Mouse (Mus musculus) cortical plate, adult 2 months (tissue): ENCODE measurements at regions not wholly inside any gene's neighbourhood (a gene's known extent, or its start where the extent isn't known, plus 50 kb on each side); places are given as distances from the start of the nearest gene placed in this dataset.

Source experiments
- H3K27ac ChIP-seq: fragments of 200-500 bp; 2 replicates; pipeline ENCODE4 v1.5.1; 2012; ENCODE audit warnings: low read length, control low read depth, inconsistent platforms; ENCODE audit not compliant: insufficient read depth
- H3K4me1 ChIP-seq: fragments of 200-500 bp; 2 replicates; pipeline ENCODE4 v1.6.1; 2011; ENCODE audit warnings: low read length; ENCODE audit not compliant: control insufficient read depth, insufficient read depth
- H3K4me3 ChIP-seq: fragments of 200-500 bp; 2 replicates; pipeline ENCODE4 v1.5.1; 2011; ENCODE audit warnings: mild to moderate bottlenecking, low read length, control low read depth; ENCODE audit not compliant: insufficient read depth
- CTCF ChIP-seq: fragments of 200-500 bp; IDR thresholded peaks from 2 replicates; pipeline ENCODE4 v1.5.1; 2011; ENCODE audit warnings: mild to moderate bottlenecking, control low read depth, low read length; ENCODE audit not compliant: insufficient read depth; ENCODE audit errors: extremely low read depth
- POLR2A ChIP-seq: fragments of 200-500 bp; IDR thresholded peaks from 2 replicates; pipeline ENCODE4 v1.6.1; 2011; ENCODE audit warnings: mild to moderate bottlenecking, low read length, control low read depth; ENCODE audit not compliant: insufficient read depth; ENCODE audit errors: extremely low read depth

DNA sequence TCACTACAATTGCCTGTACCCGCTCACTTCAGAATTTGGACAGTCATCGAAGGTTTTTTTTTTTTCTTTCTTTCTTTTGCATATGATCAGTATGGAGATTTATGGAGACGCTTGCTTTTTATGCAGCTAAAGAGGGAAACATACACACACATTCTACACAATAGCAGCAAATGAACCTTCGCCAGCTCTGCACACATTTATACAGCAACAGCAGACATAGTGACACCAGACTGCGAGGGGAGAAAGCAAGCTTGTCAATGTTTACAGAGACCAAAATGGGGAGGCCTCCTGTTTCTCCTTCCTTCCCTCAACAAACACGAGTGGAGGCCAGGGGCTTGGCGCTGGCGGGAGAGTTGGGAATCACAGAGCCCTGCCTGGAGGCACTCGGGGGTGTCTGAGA is 202.8 kb upstream of the 3110018I06Rik start:
- TF ChIP-seq CTCF (no peak), POLR2A (no peak)
- Histone ChIP-seq H3K4me3 (no peak overlapping the region), H3K27ac (no peak overlapping the region), H3K4me1 (no peaks in the 10 kb centered on the region)

DNA sequence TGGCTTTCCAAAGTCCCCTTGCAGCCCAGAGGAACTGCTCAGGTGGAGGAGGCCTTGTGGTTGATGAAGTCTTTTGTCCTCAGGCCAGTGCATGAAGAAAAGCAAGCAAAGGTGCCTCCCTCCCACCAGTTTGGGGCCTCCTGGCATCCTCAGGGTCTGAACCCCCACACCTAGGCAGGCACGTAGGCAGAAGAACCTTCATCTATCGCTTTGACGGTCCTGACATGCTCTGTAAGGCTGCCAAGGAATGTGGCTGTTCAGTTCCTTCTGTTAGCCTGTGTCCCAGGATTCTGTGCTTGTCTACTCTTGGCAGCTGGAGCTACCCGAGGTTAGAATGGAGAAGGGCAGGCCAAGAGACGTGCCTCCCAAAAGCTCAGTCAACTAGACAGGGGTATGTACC is 197.1 kb upstream of the 3110018I06Rik start:
- H3K4me1 ChIP-seq: no peaks in the 10 kb centered on the region
- H3K27ac ChIP-seq: no peak overlapping the region
- TF ChIP-seq POLR2A (no peak), CTCF (no peak)
- no peak overlapping the region for H3K4me3 ChIP-seq

DNA sequence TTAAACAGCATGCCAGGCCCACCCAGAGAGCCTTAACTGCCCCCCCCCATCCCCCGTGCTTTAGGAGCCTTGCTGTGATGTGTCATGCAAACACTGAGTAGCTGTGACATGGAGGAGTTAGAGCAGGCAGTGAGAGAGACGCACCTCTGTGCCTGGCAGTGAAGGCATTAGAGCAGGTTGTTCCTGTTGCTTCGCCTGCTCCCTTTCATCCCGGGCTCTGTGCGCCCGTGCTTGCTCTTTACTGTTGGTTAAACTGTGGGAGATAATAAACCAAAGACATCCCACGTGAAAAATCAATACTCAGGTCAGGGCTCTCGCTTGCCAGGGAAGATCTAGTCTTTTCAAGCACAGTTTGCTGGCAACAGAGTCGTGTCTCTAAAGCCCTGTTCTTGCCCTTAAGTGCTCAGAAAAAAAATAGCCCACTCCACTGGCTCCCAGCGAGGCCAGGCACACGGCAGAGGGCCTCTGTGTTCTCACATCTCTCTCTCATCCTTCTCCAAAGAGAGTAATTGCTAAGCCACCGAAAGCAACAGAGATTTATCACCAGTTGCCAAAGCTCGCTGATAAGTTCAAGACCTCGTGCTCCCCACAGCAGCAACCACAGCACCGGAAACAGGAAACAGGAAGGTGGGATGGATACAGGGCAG is 181.2 kb upstream of the 3110018I06Rik start:
- Histone ChIP-seq H3K27ac (no peak overlapping the region), H3K4me3 (no peak overlapping the region), H3K4me1 (no peaks in the 10 kb centered on the region)
- TF ChIP-seq CTCF (no peak), POLR2A (no peak)

DNA sequence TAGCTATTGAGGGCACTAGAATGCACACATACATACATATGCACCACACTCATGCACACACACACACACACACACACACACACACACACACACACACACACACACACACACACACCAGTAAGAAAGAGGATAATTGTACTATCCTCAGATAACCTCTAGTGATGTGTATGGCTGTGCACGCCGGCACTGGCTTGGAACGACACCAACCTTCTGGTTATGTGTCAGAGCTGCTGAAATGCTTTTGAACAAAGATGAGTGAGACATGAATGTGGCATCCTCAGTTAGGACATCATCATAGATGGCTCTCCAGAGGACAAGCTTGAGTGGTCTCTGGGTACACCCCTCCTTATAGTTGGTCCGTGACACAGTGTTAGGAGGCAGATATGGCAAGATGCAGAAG is 173.0 kb upstream of the 3110018I06Rik start:
- Histone ChIP-seq H3K27ac (no peak overlapping the region), H3K4me3 (no peak overlapping the region), H3K4me1 (0 out of 2 replicates have a peak, but pooled peaks cover 1% of the 10 kb centered on the region)
- no peak for TF ChIP-seq CTCF
- no peak for TF ChIP-seq POLR2A

DNA sequence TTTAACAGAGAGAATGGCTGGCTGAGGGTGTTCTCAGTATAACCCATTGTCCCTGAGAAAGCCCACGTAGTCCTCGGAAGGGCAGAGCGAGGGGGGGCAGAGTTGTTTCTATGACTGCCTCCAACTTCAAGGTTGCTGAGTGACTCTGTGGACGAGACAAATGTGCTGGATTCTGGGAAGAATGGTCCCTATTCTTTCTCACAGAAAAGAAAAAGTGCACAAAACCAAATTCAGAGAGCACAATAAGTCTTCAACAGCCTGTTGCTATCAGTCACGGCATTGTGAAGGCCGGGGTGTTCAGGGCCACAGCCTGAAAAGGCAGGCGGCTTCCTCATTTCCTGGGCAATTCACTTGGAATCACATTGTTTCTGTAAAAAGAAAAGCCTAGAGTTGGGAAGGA is 165.6 kb upstream of the 3110018I06Rik start:
- TF ChIP-seq POLR2A (no peak), CTCF (no peak)
- no peak overlapping the region for H3K4me3 ChIP-seq
- no peaks in the 10 kb centered on the region for H3K4me1 ChIP-seq
- no peak overlapping the region for H3K27ac ChIP-seq

DNA sequence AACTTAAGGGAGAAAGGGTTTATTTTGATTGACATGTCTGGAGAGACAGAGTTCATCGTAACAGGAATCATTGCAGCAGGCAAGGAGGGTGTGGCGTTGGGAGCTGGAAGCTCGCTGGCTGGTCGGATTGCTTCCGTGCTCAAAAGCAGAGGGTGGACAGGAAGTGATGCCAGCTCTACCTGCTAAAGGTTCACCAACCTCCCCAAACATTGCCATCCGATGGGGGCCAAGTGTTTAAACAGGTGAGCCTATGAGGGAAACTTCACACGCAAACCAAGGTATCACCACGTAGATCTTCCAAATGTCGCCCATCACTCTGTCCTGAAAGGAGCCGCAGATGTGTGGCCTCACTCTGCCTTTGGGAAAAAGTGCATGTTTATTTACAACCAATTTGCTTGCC is 162.3 kb upstream of the 3110018I06Rik start:
- H3K4me1 ChIP-seq: no peaks in the 10 kb centered on the region
- H3K4me3 ChIP-seq: no peak overlapping the region
- TF ChIP-seq POLR2A (no peak), CTCF (no peak)
- no peak overlapping the region for H3K27ac ChIP-seq

DNA sequence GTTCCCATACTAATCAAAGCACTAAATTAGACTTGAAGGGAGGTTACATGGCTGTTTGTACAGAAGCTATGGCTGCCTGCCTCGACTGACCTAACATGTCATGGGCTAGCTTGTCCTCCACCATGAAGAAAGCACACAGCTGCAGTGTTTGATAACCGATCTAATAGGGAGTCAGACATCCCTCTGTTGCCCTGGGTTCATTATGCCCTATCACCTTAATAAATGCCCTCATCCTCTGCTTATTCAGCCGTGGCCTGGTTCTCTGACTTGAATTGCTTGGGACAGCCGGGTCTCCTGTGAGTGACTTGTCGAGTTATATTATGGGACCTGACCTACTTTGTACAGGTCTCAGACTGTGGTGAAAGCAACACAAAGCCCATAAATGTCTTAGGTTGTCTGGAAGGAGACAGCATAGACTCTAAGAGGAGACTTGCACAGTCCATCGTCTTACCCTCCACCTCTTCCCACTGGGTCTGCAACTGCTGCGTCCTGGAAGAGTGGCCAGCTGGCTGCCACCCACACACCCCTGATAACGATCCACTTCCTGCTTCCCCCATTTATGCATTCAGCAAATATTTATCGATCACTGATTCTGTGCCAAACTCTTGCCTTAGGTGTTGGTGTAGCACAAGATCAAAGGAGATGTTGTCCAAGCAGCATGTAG is 161.2 kb upstream of the 3110018I06Rik start:
- no peak overlapping the region for H3K27ac ChIP-seq
- no peaks in the 10 kb centered on the region for H3K4me1 ChIP-seq
- no peak overlapping the region for H3K4me3 ChIP-seq
- TF ChIP-seq CTCF (no peak), POLR2A (no peak)

DNA sequence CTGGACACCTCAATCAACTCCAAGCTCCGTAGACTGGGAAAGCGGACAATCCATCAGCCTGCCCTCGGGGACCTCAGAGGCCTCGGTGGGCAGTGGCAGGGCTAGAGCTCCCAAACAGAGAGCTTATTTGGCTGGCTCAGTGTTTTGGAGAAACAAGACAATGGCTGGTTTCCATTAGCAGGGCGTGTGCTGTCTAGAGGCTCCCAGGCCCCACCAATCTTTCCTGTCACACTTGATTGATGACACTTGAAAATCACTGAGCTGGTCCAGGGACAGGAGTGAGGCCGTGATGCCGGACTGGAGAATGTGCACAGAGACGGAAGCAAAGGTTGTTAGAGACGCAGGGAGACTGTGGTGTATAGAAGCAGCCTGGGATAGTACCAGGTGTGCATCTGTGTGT is 159.4 kb upstream of the 3110018I06Rik start:
- H3K27ac ChIP-seq: no peak overlapping the region
- no peak overlapping the region for H3K4me3 ChIP-seq
- TF ChIP-seq CTCF (no peak), POLR2A (no peak)
- no peaks in the 10 kb centered on the region for H3K4me1 ChIP-seq

DNA sequence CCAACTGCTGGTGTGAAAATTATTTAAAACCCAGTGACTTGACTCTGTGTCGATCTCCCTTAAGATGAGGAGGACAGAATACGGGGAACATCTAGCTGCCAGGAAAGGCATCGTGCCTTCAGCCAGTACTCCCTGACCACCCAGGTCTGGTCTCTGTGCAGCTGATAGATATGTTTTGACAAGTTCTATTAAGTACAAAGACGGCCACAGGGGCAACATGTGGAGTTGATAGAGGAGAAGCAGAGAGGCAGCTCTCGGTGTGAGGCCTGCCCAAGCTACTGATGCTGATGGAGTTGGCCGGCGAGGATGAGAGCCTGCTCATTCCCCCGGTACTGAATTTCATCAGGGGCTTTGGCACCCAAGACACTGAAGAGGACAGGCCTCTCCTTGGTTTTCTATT is 154.1 kb upstream of the 3110018I06Rik start:
- H3K27ac ChIP-seq: no peak overlapping the region
- no peak for TF ChIP-seq CTCF
- TF ChIP-seq POLR2A: no peak
- H3K4me3 ChIP-seq: no peak overlapping the region
- H3K4me1 ChIP-seq: no peaks in the 10 kb centered on the region

DNA sequence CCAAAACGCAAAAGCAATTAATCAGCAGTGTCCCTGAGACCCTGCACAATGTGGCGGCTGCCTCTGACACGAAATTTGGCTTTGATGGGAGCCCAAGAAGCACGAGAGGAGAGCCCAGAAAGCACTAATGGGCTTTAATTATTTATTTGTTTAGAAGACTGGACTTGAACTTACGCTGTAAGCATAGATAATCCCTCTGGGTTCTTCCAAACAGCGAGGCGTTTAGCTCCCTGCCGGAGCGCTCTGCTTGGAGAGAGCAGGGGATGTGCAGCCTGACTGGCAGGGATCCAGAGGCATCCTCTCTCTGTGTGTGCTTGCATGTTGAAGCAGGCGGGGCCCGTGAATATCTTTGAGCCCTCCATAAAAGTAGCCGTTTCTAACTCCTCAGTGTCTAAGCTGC is 153.3 kb upstream of the 3110018I06Rik start:
- TF ChIP-seq POLR2A (no peak), CTCF (no peak)
- Histone ChIP-seq H3K4me1 (no peaks in the 10 kb centered on the region), H3K4me3 (no peak overlapping the region), H3K27ac (no peak overlapping the region)
